Mouse (Mus musculus) Patski (cell line): ENCODE data around the gene Zw10. TPM values are rescaled to one million over a fixed set of nuclear protein-coding genes. Genes with fewer than 3 reads are reported as not detected.

Source experiments
- ATAC-seq: fragments of 100-300 bp; one replicate; pipeline ENCODE4 v1.8.0; 2021
- CTCF ChIA-PET: fragments of 350-600 bp; sonication (Branson Sonifier 250); formaldehyde crosslinking; loops from one replicate; lab custom pipeline; 2022; ENCODE audit warnings: inconsistent platforms; lab: Charles Lee
- POLR2A ChIA-PET: fragments of 350-600 bp; sonication (Branson Sonifier 250); formaldehyde crosslinking; loops from one replicate; lab custom pipeline; 2022; ENCODE audit warnings: antibody characterized with exemption, inconsistent platforms; lab: Charles Lee
- DNase-seq: peaks from one replicate; pipeline ENCODE4 v3.0.0-alpha.2; 2011; ENCODE audit warnings: low read depth, low spot score
- H3K27me3 ChIP-seq: fragments of 371-371 bp; one replicate; pipeline ENCODE4 v1.5.1; 2021
- CTCF ChIP-seq: fragments of 100-300 bp; IDR thresholded peaks from one replicate; pipeline ENCODE4 v1.5.1; 2021
- in situ Hi-C: fragments of 300-500 bp; cut with MboI; formaldehyde crosslinking; loops from 3 replicates; pipeline ENCODE4 v1.11.1; 2018; ENCODE audit warnings: low pct_unique_long_range_greater_than_20kb, mixed read lengths
- polyA plus RNA-seq: library from polyadenylated mRNA; unstranded; gene quantifications from one replicate; pipeline ENCODE4 v1.2.3, GENCODE M21; 2021

Zw10 gene
- polyA plus RNA-seq, 1 experiment from 2014 or later: 29.1 TPM

- CTCF ChIA-PET: interaction anchor here (1.0 to 3.0 kb wide), 7 partner anchors 11 to 407 kb away, joined by 3 to 14 read pairs (median 5); partner anchors contain the start of gene Ttc12
- peak; percentile 17 for ATAC-seq
Observed at GRCm38 (mm10) chr9:49081561-49081960, 26.1 kb downstream of the Zw10 start.

GRCm38 (mm10) chr9:49087317-49087716 lies 31.9 kb downstream of the Zw10 start:
- ChIA-PET CTCF (no interaction called here), POLR2A (no interaction called here)
- no peak for TF ChIP-seq CTCF
- in situ Hi-C loops: no loop called here
- no peaks in the 10 kb centered on the region for H3K27me3 ChIP-seq
- DNase-seq: no peak
- no peak for ATAC-seq

More at GRCm38 (mm10) chr9:49081561-49081960, 26.1 kb downstream of the Zw10 start:
- in situ Hi-C loops: no loop called here
- POLR2A ChIA-PET: no interaction called here
- no peaks in the 10 kb centered on the region for H3K27me3 ChIP-seq
- peak; percentile 88 for TF ChIP-seq CTCF
- DNase-seq: peak; percentile 2

GRCm38 (mm10) chr9:49098871-49099270 lies 43.5 kb downstream of the Zw10 start:
- ATAC-seq: no peak
- CTCF ChIA-PET: no interaction called here
- in situ Hi-C loops: no loop called here
- POLR2A ChIA-PET: no interaction called here
- no peak for DNase-seq
- peaks cover 3% of the 10 kb centered on the region for H3K27me3 ChIP-seq
- TF ChIP-seq CTCF: no peak

- ATAC-seq (no peak), DNase-seq (no peak)
- in situ Hi-C loops: no loop called here
- ChIA-PET POLR2A (no interaction called here), CTCF (no interaction called here)
- no peak for TF ChIP-seq CTCF
- peaks cover 20% of the 10 kb centered on the region for H3K27me3 ChIP-seq
Observed at GRCm38 (mm10) chr9:49102328-49102727, 46.9 kb downstream of the Zw10 start.

- ATAC-seq (no peak), DNase-seq (no peak)
- CTCF ChIA-PET: no interaction called here
- peaks cover 22% of the 10 kb centered on the region for H3K27me3 ChIP-seq
- TF ChIP-seq CTCF: no peak
- in situ Hi-C loops: no loop called here
- POLR2A ChIA-PET: no interaction called here
Observed at GRCm38 (mm10) chr9:49109101-49109500, 53.7 kb downstream of the Zw10 start.

GRCm38 (mm10) chr9:49110476-49111220 lies 55.2 kb downstream of the Zw10 start:
- CTCF ChIA-PET: no interaction called here
- no peak for TF ChIP-seq CTCF
- POLR2A ChIA-PET: no interaction called here
- in situ Hi-C loops: no loop called here
- peaks cover 16% of the 10 kb centered on the region for H3K27me3 ChIP-seq
- no peak for ATAC-seq
- DNase-seq: no peak

- TF ChIP-seq CTCF: no peak
- peaks cover 16% of the 10 kb centered on the region for H3K27me3 ChIP-seq
- ChIA-PET CTCF (no interaction called here), POLR2A (no interaction called here)
- no peak for DNase-seq
- in situ Hi-C loops: no loop called here
- no peak for ATAC-seq
Observed at GRCm38 (mm10) chr9:49111296-49111695, 55.9 kb downstream of the Zw10 start.

- ATAC-seq: no peak
- DNase-seq: no peak
- ChIA-PET CTCF (no interaction called here), POLR2A (no interaction called here)
- in situ Hi-C loops: no loop called here
- peaks cover 11% of the 10 kb centered on the region for H3K27me3 ChIP-seq
- TF ChIP-seq CTCF: no peak
Observed at GRCm38 (mm10) chr9:49118271-49118825, 62.9 kb downstream of the Zw10 start.

- POLR2A ChIA-PET: no interaction called here
- peaks cover 16% of the 10 kb centered on the region for H3K27me3 ChIP-seq
- DNase-seq (no peak), ATAC-seq (no peak)
- in situ Hi-C loops: no loop called here
- CTCF ChIA-PET: interaction anchor here (1.2 kb wide), 1 partner anchor 156 kb away, joined by 3 read pairs; no protein-coding TSS in a partner anchor
- TF ChIP-seq CTCF: no peak
Observed at GRCm38 (mm10) chr9:49119759-49120158, 64.3 kb downstream of the Zw10 start.

GRCm38 (mm10) chr9:49125706-49126105 lies 70.3 kb downstream of the Zw10 start:
- CTCF ChIA-PET: no interaction called here
- POLR2A ChIA-PET: no interaction called here
- in situ Hi-C loops: no loop called here
- no peak for TF ChIP-seq CTCF
- DNase-seq: no peak
- no peak for ATAC-seq
- H3K27me3 ChIP-seq: peaks cover 24% of the 10 kb centered on the region

Other genes starting within 250 kb of the Zw10 start
- 0.15 TPM for gene Zbtb16, start 219.4 kb upstream of the Zw10 start, polyA plus RNA-seq
- gene Htr3a, start 144.5 kb upstream of the Zw10 start, polyA plus RNA-seq: not detected
- not detected for gene Htr3b, start 90.6 kb upstream of the Zw10 start, polyA plus RNA-seq
- 20.7 TPM for gene Usp28, start 70.2 kb upstream of the Zw10 start, polyA plus RNA-seq
- not detected for gene Tmprss5, start 25.6 kb downstream of the Zw10 start, polyA plus RNA-seq
- gene Gm4894, start 194.9 kb downstream of the Zw10 start, polyA plus RNA-seq: not detected